Mouse (Mus musculus) E14TG2a.4 (cell line): ENCODE measurements around the gene Ntn1.

Experiments
- CTCF ChIP-seq: conservative IDR thresholded peaks from 2 replicates; pipeline ENCODE4 v1.5.1; 2014; ENCODE audit warnings: low read length
- NANOG ChIP-seq: IDR thresholded peaks from 2 replicates; pipeline ENCODE4 v1.6.1; 2014; ENCODE audit warnings: borderline replicate concordance, low read length, mixed read lengths
- POU5F1 ChIP-seq: IDR thresholded peaks from 2 replicates; pipeline ENCODE4 v1.6.1; 2014; ENCODE audit warnings: low read length, borderline replicate concordance

DNA sequence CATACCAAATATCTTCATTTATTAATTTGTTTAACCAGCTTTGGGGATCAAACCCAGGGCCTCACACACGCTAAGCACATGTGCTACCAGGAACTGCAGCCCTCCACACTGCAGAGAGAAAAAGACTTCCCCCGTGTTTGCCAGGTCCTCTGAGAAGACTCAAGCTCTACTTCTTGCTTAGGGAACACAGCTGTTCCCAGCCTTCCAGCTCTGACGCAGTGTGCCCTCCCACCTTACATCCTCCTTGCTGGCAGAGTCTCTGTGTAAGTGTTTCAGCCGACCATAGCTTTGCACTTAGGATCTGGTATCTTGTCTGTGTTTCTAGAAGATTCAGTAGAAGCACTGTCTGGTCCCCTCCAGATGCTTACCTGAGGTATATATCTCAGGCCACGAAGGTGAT lies 209.8 kb downstream of the Ntn1 start:
- TF ChIP-seq CTCF = no peak
- TF ChIP-seq NANOG = no peak
- no peak for TF ChIP-seq POU5F1
